13 mouse cellular contexts compared by ENCODE assay signal in the genomic region with DNA sequence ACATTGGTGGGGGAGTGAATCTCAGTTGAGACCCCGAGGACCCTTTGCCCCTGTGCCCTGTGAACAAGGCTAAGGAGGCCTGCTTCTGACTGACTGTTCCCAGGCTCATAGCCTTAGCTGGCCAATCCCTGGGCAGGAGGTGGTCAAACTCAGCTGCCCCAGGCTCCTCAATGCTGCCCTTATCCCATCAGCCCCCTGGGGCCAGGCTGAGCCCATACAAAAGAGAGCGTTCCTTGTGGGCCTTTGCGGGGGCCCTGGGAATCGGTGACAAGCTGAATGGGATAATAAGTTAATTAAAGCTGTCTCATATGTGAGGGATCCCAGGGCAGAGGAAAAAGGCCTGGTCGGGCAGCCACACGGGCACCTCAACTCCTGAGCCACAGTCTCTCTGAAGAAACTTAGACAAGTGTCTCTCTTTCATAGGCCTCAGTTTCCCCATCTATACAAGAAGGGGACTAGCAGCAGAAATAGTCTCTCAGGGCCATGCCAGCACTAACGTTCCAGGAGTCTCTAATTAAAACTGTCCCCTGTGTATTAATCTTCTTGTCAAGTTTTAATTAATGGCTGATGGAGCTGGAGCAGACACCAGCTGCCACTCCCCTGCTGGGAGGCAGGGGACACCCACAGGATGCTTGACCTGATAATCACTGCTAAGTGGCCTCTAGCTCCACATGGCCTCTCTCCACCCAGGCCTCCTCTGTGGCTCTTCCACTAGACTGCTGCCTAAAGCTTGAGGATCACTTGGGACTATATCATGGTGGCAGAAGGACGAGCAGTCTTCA.
"Had no signal": no experiment of that assay in that cellular context is flagged by ENCODE, and none has a peak within 500 bp of the region (broad histone marks: within the 10 kb centered on the region; RNA-seq: fewer than 3 reads in every experiment).

No protein-coding gene starts in this region.

- H3K4me2 ChIP-seq: limb, embryonic 12.5 days; liver, embryonic 13.5 days; lung, embryonic 15.5 days; midbrain, embryonic 15.5 days; neural tube, embryonic 13.5 days had no signal

- H3K4me1 ChIP-seq: liver, embryonic 13.5 days had no signal

- H3K9me3 ChIP-seq: limb, embryonic 12.5 days; liver, embryonic 13.5 days; lung, embryonic 15.5 days; midbrain, embryonic 15.5 days; neural tube, embryonic 13.5 days had no signal

- H3K27ac ChIP-seq: limb, embryonic 12.5 days; liver, embryonic 13.5 days; lung, embryonic 15.5 days; midbrain, embryonic 15.5 days; neural tube, embryonic 13.5 days had no signal

- H3K36me3 ChIP-seq: limb, embryonic 12.5 days; liver, embryonic 13.5 days; lung, embryonic 15.5 days; midbrain, embryonic 15.5 days; neural tube, embryonic 13.5 days had no signal

- DNase-seq: kidney, adult 18-20 months; kidney, postnatal 10 days; layer of hippocampus, postnatal 36 days; liver; liver, embryonic 13.5 days; liver, postnatal 0 days; right cerebral cortex, adult 18-20 months; right cerebral cortex, postnatal 25 days; thymus, postnatal 36 days had no signal

- H3K4me3 ChIP-seq: limb, embryonic 12.5 days; liver, embryonic 13.5 days; lung, embryonic 15.5 days; midbrain, embryonic 15.5 days; neural tube, embryonic 13.5 days had no signal

- ATAC-seq: liver, postnatal 0 days; midbrain, embryonic 15.5 days had no signal

- H3K9ac ChIP-seq: limb, embryonic 12.5 days; liver, embryonic 13.5 days; liver, postnatal 0 days; lung, embryonic 15.5 days; midbrain, embryonic 15.5 days; neural tube, embryonic 13.5 days had no signal
